Mouse (Mus musculus) liver, embryonic 15.5 days (tissue): ENCODE data around the gene Arl6ip1. TPM values are rescaled to one million over a fixed set of nuclear protein-coding genes. Genes with fewer than 3 reads are reported as not detected.

Source experiments
- ATAC-seq: fragments of 200-750 bp; cut with Nextera tagmentation; 2 replicates; pipeline ENCODE4 v1.8.0; 2017; ENCODE audit warnings: moderate number of reproducible peaks, mild to moderate bottlenecking, moderate library complexity; ENCODE audit not compliant: insufficient read depth
- H3K27ac ChIP-seq: fragments of 300-500 bp; sonication (generic); replicated peaks from 2 replicates; pipeline ENCODE4 v1.5.1; 2015; ENCODE audit warnings: mild to moderate bottlenecking, inconsistent platforms
- H3K27me3 ChIP-seq: fragments of 300-500 bp; sonication (generic); 2 replicates; pipeline ENCODE4 v1.6.1; 2015; ENCODE audit warnings: mild to moderate bottlenecking, inconsistent platforms
- H3K36me3 ChIP-seq: fragments of 300-500 bp; sonication (generic); replicated peaks from 2 replicates; pipeline ENCODE4 v1.6.1; 2015; ENCODE audit warnings: moderate library complexity, mild to moderate bottlenecking, inconsistent platforms
- H3K4me1 ChIP-seq: fragments of 300-500 bp; sonication (generic); replicated peaks from 2 replicates; pipeline ENCODE4 v1.6.1; 2015; ENCODE audit warnings: inconsistent platforms
- H3K4me2 ChIP-seq: fragments of 300-500 bp; sonication (generic); 2 replicates; pipeline ENCODE4 v1.6.1; 2015; ENCODE audit warnings: moderate library complexity, mild to moderate bottlenecking, inconsistent platforms
- H3K4me3 ChIP-seq: fragments of 300-500 bp; sonication (generic); replicated peaks from 2 replicates; pipeline ENCODE4 v1.5.1; 2015; ENCODE audit warnings: mild to moderate bottlenecking, inconsistent platforms
- H3K9ac ChIP-seq: fragments of 300-500 bp; sonication (generic); 2 replicates; pipeline ENCODE4 v1.6.1; 2015; ENCODE audit warnings: moderate library complexity, mild to moderate bottlenecking, inconsistent platforms
- H3K9me3 ChIP-seq: fragments of 300-500 bp; sonication (generic); replicated peaks from 2 replicates; pipeline ENCODE4 v1.6.1; 2016; ENCODE audit warnings: inconsistent platforms
- WGBS: fragments of 180-500 bp; shearing (Covaris S2); methylation state at CpG from one replicate; pipeline ENCODE4 v1.1.7; 2015; ENCODE audit warnings: mixed read lengths; ENCODE audit not compliant: insufficient replicate concordance; 5-methylcytosine and 5-hydroxymethylcytosine counted together
- polyA plus RNA-seq: library from polyadenylated mRNA; unstranded; fragments of >200 nt; fragmentation: Nextera tagmentation; extraction: Ambion mirVana; gene quantifications from 2 replicates; pipeline ENCODE4 v1.2.1, GENCODE M21; 2015

Gene Arl6ip1
- polyA plus RNA-seq, 1 experiment from 2014 or later: 334 TPM

DNA sequence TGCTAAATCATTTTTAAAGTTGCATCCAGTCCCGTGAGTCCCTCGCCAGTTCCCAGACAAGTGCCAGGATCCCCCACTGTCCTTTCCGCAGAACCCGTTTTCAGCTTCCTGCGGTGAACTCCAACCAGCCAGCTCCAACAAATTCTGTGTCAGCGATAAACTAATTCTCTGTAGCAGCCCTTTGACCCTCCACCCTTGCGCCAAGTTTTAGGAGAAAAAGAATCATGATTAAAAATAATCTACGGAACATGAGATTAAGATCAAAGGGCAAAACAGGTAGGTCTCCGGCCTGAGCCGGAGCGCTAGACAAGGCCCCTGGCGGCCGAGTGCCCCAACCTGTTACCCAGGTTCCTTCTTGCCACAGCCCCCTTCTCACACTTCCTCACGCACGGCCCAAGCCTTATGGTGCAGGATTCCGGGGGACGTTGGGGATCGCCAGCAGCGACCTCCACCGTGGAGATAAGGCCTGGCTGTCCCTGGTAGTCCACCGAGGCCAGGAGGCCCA is 485 bp downstream of the Arl6ip1 start:
- under 1% methylated on average over 21 of the region's 21 CpGs for WGBS
- no peaks in the 10 kb centered on the region for H3K27me3 ChIP-seq
- H3K27ac ChIP-seq: peak overlapping the region; percentile 95
- H3K4me1 ChIP-seq: peaks cover 36% of the 10 kb centered on the region
- no peaks in the 10 kb centered on the region for H3K9me3 ChIP-seq
- ATAC-seq: peak; percentile 48
- H3K36me3 ChIP-seq: peaks cover 31% of the 10 kb centered on the region
- H3K4me3 ChIP-seq: peak overlapping the region; percentile 91
- H3K4me2 ChIP-seq: peak overlapping the region; percentile 67
- H3K9ac ChIP-seq: peak overlapping the region; percentile 91

GRCm38 (mm10) chr7:118126219-118126875 is 3.1 kb downstream of the Arl6ip1 start:
- WGBS: 56% methylated on average over 11 of the region's 11 CpGs
- ATAC-seq: no peak
- no peaks in the 10 kb centered on the region for H3K27me3 ChIP-seq
- H3K9ac ChIP-seq: no peak overlapping the region
- peak overlapping the region; percentile 91 for H3K4me3 ChIP-seq
- peaks cover 57% of the 10 kb centered on the region for H3K36me3 ChIP-seq
- 0 out of 2 replicates have a peak overlapping the region, but pooled peaks have one; percentile 19 for H3K27ac ChIP-seq
- H3K4me1 ChIP-seq: peaks cover 44% of the 10 kb centered on the region
- peak overlapping the region; percentile 67 for H3K4me2 ChIP-seq
- no peaks in the 10 kb centered on the region for H3K9me3 ChIP-seq

GRCm38 (mm10) chr7:118125736-118126135 is 3.7 kb downstream of the Arl6ip1 start:
- H3K4me2 ChIP-seq: no peak overlapping the region
- H3K9ac ChIP-seq: no peak overlapping the region
- peaks cover 42% of the 10 kb centered on the region for H3K4me1 ChIP-seq
- H3K36me3 ChIP-seq: peaks cover 63% of the 10 kb centered on the region
- ATAC-seq: no peak
- H3K9me3 ChIP-seq: no peaks in the 10 kb centered on the region
- H3K27me3 ChIP-seq: no peaks in the 10 kb centered on the region
- no peak overlapping the region for H3K27ac ChIP-seq
- no peak overlapping the region for H3K4me3 ChIP-seq

DNA sequence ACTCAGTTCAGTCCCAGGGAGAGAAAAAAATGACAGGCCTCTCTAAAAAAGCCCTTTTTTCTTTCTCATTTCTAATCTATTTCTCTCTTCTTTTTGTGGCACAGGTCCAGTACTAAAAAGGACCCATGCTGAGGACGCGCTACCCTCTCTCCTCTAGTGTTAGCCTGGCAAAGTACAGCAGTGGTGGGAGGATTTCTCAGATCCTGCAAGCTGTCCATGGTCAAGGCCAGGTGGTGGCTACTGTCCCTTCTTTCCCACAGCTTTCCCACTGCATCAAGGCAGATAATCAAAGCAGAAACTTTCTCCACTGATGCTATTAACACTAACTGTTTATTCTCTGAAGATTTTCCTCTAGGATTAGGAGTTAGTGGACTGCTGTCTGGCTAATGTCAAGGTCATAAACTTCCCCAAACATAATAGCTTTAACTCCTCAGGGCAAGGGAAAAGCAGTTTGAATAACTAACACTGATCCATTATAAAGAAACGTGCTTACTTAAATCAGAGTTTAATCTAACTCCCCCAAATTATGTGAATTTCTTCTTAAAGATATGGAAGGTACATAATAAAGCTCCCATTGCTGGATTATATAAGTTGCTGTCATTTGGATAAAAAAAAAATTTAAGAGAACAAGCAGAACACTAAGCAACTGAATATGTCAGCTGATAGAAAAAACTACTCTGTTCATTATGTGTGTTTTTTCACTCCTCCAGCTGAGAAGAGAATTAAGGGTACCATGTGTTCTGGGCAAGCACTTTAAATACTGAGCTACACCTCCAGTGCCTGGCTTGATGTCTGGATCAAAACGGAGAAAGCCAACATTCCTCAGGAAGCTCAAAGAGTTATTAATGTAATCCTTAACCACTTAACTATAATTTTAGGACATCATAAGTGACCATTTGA is 5.7 kb downstream of the Arl6ip1 start:
- 90% methylated on average over 4 of the region's 4 CpGs for WGBS
- no peak for ATAC-seq
- no peak overlapping the region for H3K27ac ChIP-seq
- H3K9me3 ChIP-seq: no peaks in the 10 kb centered on the region
- H3K36me3 ChIP-seq: peaks cover 83% of the 10 kb centered on the region
- peaks cover 44% of the 10 kb centered on the region for H3K4me1 ChIP-seq
- no peak overlapping the region for H3K4me2 ChIP-seq
- H3K9ac ChIP-seq: no peak overlapping the region
- no peak overlapping the region for H3K4me3 ChIP-seq
- H3K27me3 ChIP-seq: no peaks in the 10 kb centered on the region

DNA sequence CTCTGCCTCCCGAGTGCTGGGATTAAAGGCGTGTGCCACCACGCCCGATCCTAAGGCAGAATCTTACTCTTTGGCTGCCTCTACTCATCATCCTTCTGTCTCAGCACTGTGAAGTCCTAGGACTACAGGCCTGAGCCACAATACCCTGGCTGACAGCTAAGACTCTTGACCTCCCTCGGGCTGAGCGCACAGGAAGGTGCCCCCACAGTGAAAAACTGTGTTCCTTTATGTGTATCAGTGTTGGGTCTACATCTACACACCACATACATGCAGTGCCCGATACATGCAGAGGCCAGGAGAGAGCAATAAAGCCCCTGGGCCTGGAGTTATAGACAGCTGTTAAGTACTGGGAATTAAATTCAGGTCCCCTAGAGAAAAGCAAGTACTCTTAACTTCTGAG is 7.2 kb downstream of the Arl6ip1 start:
- H3K36me3 ChIP-seq: peaks cover 88% of the 10 kb centered on the region
- WGBS: 90% methylated on average over 7 of the region's 7 CpGs

DNA sequence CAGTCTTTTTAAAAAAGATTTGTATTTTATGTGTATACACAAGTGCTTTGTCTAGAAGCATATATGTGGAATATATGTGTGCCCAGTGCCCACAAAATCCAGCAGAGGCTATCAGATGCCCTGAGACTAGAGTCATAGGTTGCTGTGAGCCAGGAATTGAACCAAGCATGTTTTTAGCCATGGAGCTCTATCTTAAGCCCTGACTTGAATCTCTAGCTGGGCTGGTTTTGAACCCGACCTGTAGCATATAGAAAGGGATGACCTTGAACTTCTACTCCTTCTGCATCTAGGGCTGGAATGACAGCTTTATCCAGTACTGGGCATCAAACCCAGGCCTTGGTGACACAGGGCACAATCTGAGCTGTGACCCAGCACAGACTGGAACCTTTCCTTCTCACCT is 8.8 kb downstream of the Arl6ip1 start:
- Histone ChIP-seq H3K4me1 (peaks cover 45% of the 10 kb centered on the region), H3K4me3 (no peak overlapping the region), H3K27ac (no peak overlapping the region), H3K27me3 (no peaks in the 10 kb centered on the region), H3K9me3 (no peaks in the 10 kb centered on the region), H3K36me3 (peaks cover 72% of the 10 kb centered on the region), H3K4me2 (no peak overlapping the region), H3K9ac (no peak overlapping the region)
- WGBS: 53% methylated on average over 1 of the region's 1 CpGs
- ATAC-seq: no peak

More for the DNA sequence above, 7.2 kb downstream of the Arl6ip1 start:
- Histone ChIP-seq H3K4me1 (peaks cover 51% of the 10 kb centered on the region), H3K9me3 (no peaks in the 10 kb centered on the region), H3K9ac (no peak overlapping the region), H3K4me3 (no peak overlapping the region), H3K27ac (no peak overlapping the region), H3K27me3 (no peaks in the 10 kb centered on the region), H3K4me2 (no peak overlapping the region)
- ATAC-seq: no peak

DNA sequence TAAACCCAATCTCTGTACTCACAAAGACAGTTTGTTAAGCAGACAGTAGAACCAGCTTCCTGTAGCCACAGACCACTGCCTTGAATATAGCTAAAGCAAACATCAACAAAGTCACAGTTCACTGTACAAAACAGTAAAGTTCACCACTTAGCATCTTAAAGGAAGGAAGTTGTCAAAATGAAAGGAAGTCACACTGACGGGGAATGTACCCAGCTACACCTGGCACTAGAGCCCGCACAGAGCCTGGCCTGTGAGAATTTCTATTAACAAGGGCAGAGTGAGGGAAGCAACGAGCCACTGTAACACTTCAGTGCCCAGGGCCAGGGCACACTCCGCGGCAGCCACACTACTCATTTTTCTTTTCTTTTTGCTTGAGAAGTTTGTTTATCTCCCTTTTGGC is 9.5 kb downstream of the Arl6ip1 start:
- H3K9ac ChIP-seq: no peak overlapping the region
- H3K27me3 ChIP-seq: no peaks in the 10 kb centered on the region
- H3K27ac ChIP-seq: peak overlapping the region; percentile 31
- peaks cover 45% of the 10 kb centered on the region for H3K4me1 ChIP-seq
- H3K36me3 ChIP-seq: peaks cover 71% of the 10 kb centered on the region
- no peak for ATAC-seq
- no peak overlapping the region for H3K4me2 ChIP-seq
- H3K4me3 ChIP-seq: no peak overlapping the region
- WGBS: 77% methylated on average over 5 of the region's 5 CpGs
- no peaks in the 10 kb centered on the region for H3K9me3 ChIP-seq

DNA sequence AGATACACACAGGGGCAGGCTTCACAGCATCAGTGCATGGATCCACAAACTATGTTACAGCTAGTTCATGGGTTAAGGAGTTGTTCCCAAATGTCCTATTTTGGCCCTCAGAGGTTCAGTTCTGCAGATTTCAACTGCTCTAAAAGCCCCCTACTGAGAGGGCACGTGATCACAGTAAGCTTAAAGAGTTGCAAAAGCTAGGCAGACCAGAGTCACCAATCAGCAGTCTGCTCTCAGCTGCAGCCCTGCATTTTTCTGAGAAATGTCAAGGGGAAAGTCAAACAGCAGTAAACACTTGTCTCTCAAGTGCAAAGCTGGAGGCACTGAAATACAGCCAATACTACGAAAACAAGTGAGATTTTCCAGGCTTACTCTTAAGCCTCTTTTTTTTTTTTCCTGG is 10.3 kb downstream of the Arl6ip1 start:
- H3K4me3 ChIP-seq: no peak overlapping the region
- H3K36me3 ChIP-seq: peaks cover 71% of the 10 kb centered on the region
- H3K9me3 ChIP-seq: no peaks in the 10 kb centered on the region
- no peak overlapping the region for H3K4me2 ChIP-seq
- ATAC-seq: no peak
- H3K27me3 ChIP-seq: no peaks in the 10 kb centered on the region
- H3K9ac ChIP-seq: no peak overlapping the region
- H3K4me1 ChIP-seq: peaks cover 53% of the 10 kb centered on the region
- 62% methylated on average over 2 of the region's 2 CpGs for WGBS
- H3K27ac ChIP-seq: peak overlapping the region; percentile 31; the same call in 1 of the 2 replicates

DNA sequence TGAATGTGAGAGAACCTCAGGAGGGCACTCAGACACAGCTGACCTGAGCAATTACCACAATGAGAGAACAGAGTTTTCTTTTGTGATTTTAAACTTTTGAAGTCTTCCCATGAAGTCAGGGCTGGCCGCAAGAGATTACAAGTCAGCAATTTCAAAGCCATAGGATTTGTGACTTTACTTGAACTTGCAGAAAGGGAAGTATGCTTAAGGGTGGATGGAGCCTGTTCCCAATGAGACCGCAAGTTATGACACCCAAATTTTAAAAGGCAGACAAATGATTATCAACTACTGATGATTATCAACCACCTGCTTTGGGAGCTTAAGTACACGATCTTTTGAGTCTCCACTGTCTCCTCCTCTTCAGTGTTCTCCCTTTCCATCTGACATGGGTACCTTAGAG is 11.0 kb downstream of the Arl6ip1 start:
- H3K27me3 ChIP-seq: no peaks in the 10 kb centered on the region
- peaks cover 71% of the 10 kb centered on the region for H3K36me3 ChIP-seq
- no peak overlapping the region for H3K4me2 ChIP-seq
- H3K9ac ChIP-seq: no peak overlapping the region
- 49% methylated on average over 3 of the region's 3 CpGs for WGBS
- peak overlapping the region; percentile 85 for H3K27ac ChIP-seq
- H3K4me3 ChIP-seq: no peak overlapping the region
- H3K4me1 ChIP-seq: peaks cover 60% of the 10 kb centered on the region
- H3K9me3 ChIP-seq: no peaks in the 10 kb centered on the region
- no peak for ATAC-seq

DNA sequence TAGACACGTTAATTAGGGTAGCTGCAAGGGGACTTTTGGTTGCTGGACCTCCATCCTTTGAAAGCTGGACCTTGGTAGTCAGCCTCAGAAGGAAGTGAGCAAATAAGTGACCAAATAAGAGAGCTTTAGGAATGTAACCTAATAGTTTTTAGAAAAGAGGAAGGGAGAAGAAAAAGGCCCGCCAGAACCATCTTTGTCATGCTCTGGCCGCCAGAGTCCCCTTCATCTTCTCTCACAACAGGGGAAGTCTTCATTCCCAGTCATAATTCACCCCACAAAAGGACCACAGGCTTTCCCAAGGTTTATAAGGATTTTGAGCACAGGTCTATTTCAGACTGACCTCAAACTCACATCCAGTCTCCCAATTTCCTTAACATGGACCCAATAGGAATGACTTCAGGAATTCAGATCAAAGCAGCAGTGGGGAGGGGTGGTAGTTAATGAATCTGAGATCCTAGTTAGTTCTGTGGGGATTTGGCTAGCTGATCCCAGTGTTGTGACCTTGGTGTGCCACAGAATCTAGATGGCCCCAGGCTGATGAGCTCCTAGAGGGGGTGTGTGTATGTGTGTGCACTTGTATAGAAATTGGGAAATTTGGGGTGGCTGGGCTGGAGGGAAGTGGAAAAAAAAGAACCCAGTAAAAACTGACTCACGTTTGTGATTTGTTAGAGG is 11.8 kb downstream of the Arl6ip1 start:
- Histone ChIP-seq H3K27ac (peak overlapping the region; percentile 85), H3K4me1 (peaks cover 64% of the 10 kb centered on the region), H3K9ac (no peak overlapping the region), H3K27me3 (no peaks in the 10 kb centered on the region), H3K4me3 (no peak overlapping the region), H3K4me2 (no peak overlapping the region), H3K36me3 (peaks cover 71% of the 10 kb centered on the region), H3K9me3 (no peaks in the 10 kb centered on the region)
- WGBS: 47% methylated on average over 4 of the region's 4 CpGs
- ATAC-seq: no peak
